ENCODE assay signal across 28 mouse cellular contexts in genomic region chr11:24340677-24341076, GRCm38 (mm10).
A peak's percentile ranks its signal among the peaks of the same experiment; 100 is the strongest.
DNase-seq lines count a peak whose midpoint lies in the region; ATAC-seq lines count a peak whose summit lies in the region.
"Had no signal": no experiment of that assay in that cellular context is flagged by ENCODE, and none has a peak within 500 bp of the region (broad histone marks: within the 10 kb centered on the region; RNA-seq: fewer than 3 reads in every experiment).

No protein-coding gene starts in this region.

- no peak overlapping the region for H3K4me2 ChIP-seq in hindbrain, embryonic 13.5 days
- H3K4me2 ChIP-seq: embryonic facial prominence, embryonic 15.5 days; forebrain, embryonic 15.5 days; heart, embryonic 12.5 days; hindbrain, embryonic 14.5 days; intestine, embryonic 15.5 days; liver, embryonic 11.5 days; neural tube, embryonic 12.5 days had no signal

- H3K9me3 ChIP-seq in hindbrain, embryonic 13.5 days, result no peaks in the 10 kb centered on the region
- H3K9me3 ChIP-seq: embryonic facial prominence, embryonic 15.5 days; forebrain, embryonic 15.5 days; heart, embryonic 12.5 days; intestine, embryonic 15.5 days; midbrain, embryonic 10.5 days; neural tube, embryonic 12.5 days had no signal

- no peak overlapping the region for H3K27ac ChIP-seq in hindbrain, embryonic 13.5 days
- H3K27ac ChIP-seq: embryonic facial prominence, embryonic 15.5 days; forebrain, embryonic 15.5 days; hindbrain, embryonic 14.5 days; intestine, embryonic 15.5 days; midbrain, embryonic 10.5 days; neural tube, embryonic 12.5 days had no signal

- H3K36me3 ChIP-seq in hindbrain, embryonic 13.5 days, result no peaks in the 10 kb centered on the region
- H3K36me3 ChIP-seq: embryonic facial prominence, embryonic 15.5 days; forebrain, embryonic 15.5 days; heart, embryonic 12.5 days; intestine, embryonic 15.5 days; midbrain, embryonic 10.5 days; neural tube, embryonic 12.5 days had no signal

- peaks cover 6% of the 10 kb centered on the region; the same call in 1 of the 2 replicates for H3K4me1 ChIP-seq in hindbrain, embryonic 13.5 days (replicated peaks)
- H3K4me1 ChIP-seq: heart, embryonic 12.5 days; intestine, embryonic 15.5 days; neural tube, embryonic 12.5 days had no signal

- DNase-seq in heart, adult 11 months, result peak; percentile 55
- no peak for DNase-seq in heart, postnatal 25 days (ENCODE audit: low spot score)
- DNase-seq in 3T3-L1 (ENCODE audit: low read depth, low spot score), result peak; percentile 10
- no peak for DNase-seq in layer of hippocampus, adult 18-20 months (ENCODE audit: low spot score in 2 of 2)
- no peak for DNase-seq in cerebellum, postnatal 36 days
- DNase-seq: adrenal gland, adult 8-10 months; cerebellum, adult 18-20 months; cerebellum, postnatal 25 days; heart, postnatal 10 days; kidney, postnatal 25 days; layer of hippocampus, adult 9-11 months; left cerebral cortex, postnatal 4 days; lung, adult 2 months; lung, postnatal 14 days; right cerebral cortex, postnatal 14 days had no signal

- H3K9ac ChIP-seq in hindbrain, embryonic 13.5 days, result no peak overlapping the region
- H3K9ac ChIP-seq: embryonic facial prominence, embryonic 15.5 days; forebrain, embryonic 15.5 days; heart, embryonic 12.5 days; hindbrain, embryonic 14.5 days; intestine, embryonic 15.5 days; neural tube, embryonic 12.5 days had no signal

- 78% methylated on average over 2 of the region's 2 CpGs for WGBS in hindbrain, embryonic 13.5 days

- intact Hi-C loops in heart, postnatal 25 days (cut with DNase I), result no loop called here

- H3K4me3 ChIP-seq in hindbrain, embryonic 13.5 days, result no peak overlapping the region
- H3K4me3 ChIP-seq: embryonic facial prominence, embryonic 15.5 days; forebrain, embryonic 15.5 days; heart, embryonic 12.5 days; intestine, embryonic 15.5 days; midbrain, embryonic 10.5 days; neural tube, embryonic 12.5 days had no signal

- peak; percentile 36; the same call in 1 of the 2 replicates for ATAC-seq in common myeloid progenitor, adult 5-6 weeks (replicated peaks; ENCODE audit: low read depth, poor library complexity, severe bottlenecking)
- 0 out of 2 replicates have a peak, but pooled peaks have one; percentile 38 for ATAC-seq in megakaryocyte, adult 5-6 weeks (ENCODE audit: poor library complexity, severe bottlenecking)
- ATAC-seq in hindbrain, embryonic 13.5 days (ENCODE audit: low FRiP score), result no peak
- ATAC-seq: activated CD4-positive, CD25-positive, alpha-beta regulatory T cell, adult 4 months; CD4-positive, CD25-positive, alpha-beta regulatory T cell, adult 4 months; intestine, embryonic 15.5 days had no signal

- 0 out of 2 replicates have a peak, but pooled peaks cover 6% of the 10 kb centered on the region for H3K27me3 ChIP-seq in hindbrain, embryonic 13.5 days
- H3K27me3 ChIP-seq: embryonic facial prominence, embryonic 15.5 days; forebrain, embryonic 15.5 days; heart, embryonic 12.5 days; intestine, embryonic 15.5 days; neural tube, embryonic 12.5 days had no signal

Comparison
In these comparisons a context has a peak if more than half of its experiments do, and no peak if none do; other contexts are left out.
1. DNase-seq: peak in heart, adult 11 months (single experiment) and 3T3-L1 (single experiment); none in heart, postnatal 25 days (single experiment), layer of hippocampus, adult 18-20 months (0 of 2) and cerebellum, postnatal 36 days (0 of 2).